Mouse (Mus musculus) C2C12 (cell line): Measurements from ENCODE around the gene Ecsit. TPM values are rescaled to one million over a fixed set of nuclear protein-coding genes. Genes with fewer than 3 reads are reported as not detected.
A peak's percentile ranks its signal among the peaks of the same experiment; 100 is the strongest.

Source experiments
- H3K27me3 ChIP-seq: one replicate; pipeline ENCODE4 v1.6.1; 2011; ENCODE audit not compliant: control insufficient read depth, insufficient read depth, insufficient read length
- H3K36me3 ChIP-seq: one replicate; pipeline ENCODE4 v1.6.1; 2011; ENCODE audit not compliant: control insufficient read depth, insufficient read depth
- H3K4me3 ChIP-seq: one replicate; pipeline ENCODE4 v1.5.1; 2011; ENCODE audit warnings: mild to moderate bottlenecking, control low read depth; ENCODE audit not compliant: poor library complexity, insufficient read depth, severe bottlenecking
- H3K79me2 ChIP-seq: one replicate; pipeline ENCODE4 v1.6.1; 2011; ENCODE audit not compliant: control insufficient read depth, insufficient read depth
- H3K79me3 ChIP-seq: one replicate; pipeline ENCODE4 v1.6.1; 2011; ENCODE audit warnings: low read depth, control low read depth
- H3ac ChIP-seq: one replicate; pipeline ENCODE3; 2011; ENCODE audit warnings: low read depth; ENCODE audit not compliant: control insufficient read depth, insufficient read length
- CEBPB ChIP-seq: IDR thresholded peaks from one replicate; pipeline ENCODE4 v1.6.1; 2011; ENCODE audit warnings: low read depth, mild to moderate bottlenecking, control low read depth, moderate library complexity
- CTCF ChIP-seq: IDR thresholded peaks from one replicate; pipeline ENCODE4 v1.5.1; 2011; ENCODE audit not compliant: control insufficient read depth, insufficient read depth, insufficient read length
- FOSL1 ChIP-seq: IDR thresholded peaks from one replicate; pipeline ENCODE4 v1.8.0; 2011; ENCODE audit warnings: mild to moderate bottlenecking, low read length; ENCODE audit not compliant: poor library complexity, insufficient read depth, severe bottlenecking
- MAX ChIP-seq: IDR thresholded peaks from one replicate; pipeline ENCODE4 v1.6.1; 2011; ENCODE audit warnings: mild to moderate bottlenecking, control low read depth
- MYOD1 ChIP-seq: IDR thresholded peaks from one replicate; pipeline ENCODE4 v1.6.1; 2011; ENCODE audit warnings: low read depth; ENCODE audit not compliant: control insufficient read depth, insufficient read length
- MYOG ChIP-seq: IDR thresholded peaks from one replicate; pipeline ENCODE4 v1.6.1; 2011; ENCODE audit not compliant: control insufficient read depth, insufficient read length; ENCODE audit errors: extremely low read depth
- USF1 ChIP-seq: IDR thresholded peaks from one replicate; pipeline ENCODE4 v1.6.1; 2011; ENCODE audit warnings: low read depth, mild to moderate bottlenecking, control low read depth, moderate library complexity
- long read RNA-seq, 2 experiments: library from polyadenylated mRNA; unstranded; transcript quantifications; one replicate each; pipeline ENCODE4 v2.0.0; 2019 to 2020
- polyA plus RNA-seq: library from polyadenylated mRNA; unstranded; fragments of >200 nt; fragmentation: generic; extraction: Trizol; gene quantifications from one replicate; pipeline ENCODE4 v1.2.1, GENCODE M21; 2012; ENCODE audit warnings: missing spikeins

Ecsit gene
- polyA plus RNA-seq: 32.6 TPM
- long read RNA-seq, experiment 1, transcript Ecsit-204 (9 exons, 1,676 nt): major isoform, 8 of 26 reads
- long read RNA-seq, experiment 1, transcript Ecsit-201 (9 exons, 1,673 nt): major isoform, 8 of 26 reads
- long read RNA-seq, experiment 1, partial matches to known transcripts: 6 of 26 reads
- long read RNA-seq, experiment 1, other reads (novel, unspliced or antisense): 3 of 26 reads
- long read RNA-seq, experiment 2, transcript Ecsit-203 (8 exons, 1,462 nt): minor isoform, 5 of 146 reads
- long read RNA-seq, experiment 2, transcript Ecsit-204 (9 exons, 1,676 nt): major isoform, 56 of 146 reads
- long read RNA-seq, experiment 2, transcript Ecsit-201 (9 exons, 1,673 nt): minor isoform, 49 of 146 reads
- long read RNA-seq, experiment 2, partial matches to known transcripts: 3 of 146 reads
- long read RNA-seq, experiment 2, other reads (novel, unspliced or antisense): 33 of 146 reads

GRCm38 (mm10) chr9:22085022-22085834 lies at the start of gene Ecsit:
TSS of gene Ecsit (minus strand) at chr9:22085438.
- Histone ChIP-seq H3K4me3 (peak within 1 kb of the TSS; percentile 65), H3ac (peak within 1 kb of the TSS; percentile 86), H3K36me3 (no peaks in the 10 kb centered on the region), H3K79me3 (peaks cover 2% of the 10 kb centered on the region), H3K27me3 (no peaks in the 10 kb centered on the region), H3K79me2 (peaks cover 6% of the 10 kb centered on the region)
- TF ChIP-seq FOSL1 (no peak), CTCF (no peak), USF1 (peak; percentile 54)

GRCm38 (mm10) chr9:22134246-22134890 lies 49.1 kb upstream of the Ecsit start:
- Histone ChIP-seq H3ac (no peak overlapping the region), H3K27me3 (no peaks in the 10 kb centered on the region), H3K4me3 (no peak overlapping the region), H3K36me3 (no peaks in the 10 kb centered on the region), H3K79me3 (no peaks in the 10 kb centered on the region), H3K79me2 (no peaks in the 10 kb centered on the region)
- no peak for TF ChIP-seq CTCF
- TF ChIP-seq CEBPB: no peak
- no peak for TF ChIP-seq USF1
- TF ChIP-seq MYOG: no peak

GRCm38 (mm10) chr9:22132220-22132619 lies 47.0 kb upstream of the Ecsit start:
- Histone ChIP-seq H3K4me3 (no peak overlapping the region), H3ac (no peak overlapping the region), H3K27me3 (no peaks in the 10 kb centered on the region), H3K79me2 (no peaks in the 10 kb centered on the region), H3K36me3 (no peaks in the 10 kb centered on the region), H3K79me3 (no peaks in the 10 kb centered on the region)
- TF ChIP-seq MYOG (no peak), CTCF (no peak), CEBPB (no peak), MAX (no peak), USF1 (no peak), MYOD1 (no peak), FOSL1 (no peak)

GRCm38 (mm10) chr9:22131226-22131981 lies 46.2 kb upstream of the Ecsit start:
- TF ChIP-seq CTCF (no peak), MYOD1 (no peak), CEBPB (no peak), MAX (no peak), FOSL1 (no peak), USF1 (no peak), MYOG (no peak)
- no peak overlapping the region for H3K4me3 ChIP-seq

More at GRCm38 (mm10) chr9:22131226-22131981, 46.2 kb upstream of the Ecsit start:
- H3ac ChIP-seq: no peak overlapping the region
- H3K36me3 ChIP-seq: no peaks in the 10 kb centered on the region
- no peaks in the 10 kb centered on the region for H3K79me3 ChIP-seq
- H3K79me2 ChIP-seq: no peaks in the 10 kb centered on the region
- no peaks in the 10 kb centered on the region for H3K27me3 ChIP-seq
